Mouse (Mus musculus) kidney, adult 2 months (tissue): ENCODE measurements around the gene Luzp2.

Experiments used
- CTCF ChIP-seq: fragments of 200-500 bp; conservative IDR thresholded peaks from 2 replicates; pipeline ENCODE4 v1.5.1; 2011; ENCODE audit warnings: low read depth, mild to moderate bottlenecking, control low read depth, low read length, moderate library complexity, mixed read lengths; ENCODE audit not compliant: insufficient read depth, insufficient read length
- POLR2A ChIP-seq: fragments of 200-500 bp; IDR thresholded peaks from one replicate; pipeline ENCODE4 v1.6.1; 2011; ENCODE audit warnings: low read depth, low read length, control low read depth

DNA sequence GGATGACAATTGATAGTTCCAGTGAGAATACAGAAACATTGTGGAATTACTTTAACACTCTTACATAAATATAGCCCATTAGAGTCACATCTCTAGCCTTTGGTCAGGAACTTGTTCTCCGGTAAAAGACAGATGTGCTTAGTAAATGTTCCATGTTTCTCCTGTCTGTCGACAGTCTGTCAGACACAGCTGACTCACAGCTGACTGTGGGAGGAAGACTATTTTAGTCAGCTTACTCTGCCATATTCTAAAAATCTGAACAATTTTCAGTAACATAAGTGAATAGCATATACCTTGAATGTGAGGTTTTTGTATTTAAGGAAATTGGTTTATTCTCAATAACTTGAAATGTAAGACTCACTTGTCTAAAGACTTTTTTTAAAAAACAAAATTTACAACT lies 363.5 kb downstream of the Luzp2 start:
- TF ChIP-seq POLR2A (no peak), CTCF (no peak)
